Mouse (Mus musculus): ENCODE results near the gene Tspan18. TPM values are rescaled to one million over a fixed set of nuclear protein-coding genes. Genes with fewer than 3 reads are reported as not detected.

The Tspan18 gene
- polyA plus RNA-seq, 1 experiment = 158 TPM

DNA sequence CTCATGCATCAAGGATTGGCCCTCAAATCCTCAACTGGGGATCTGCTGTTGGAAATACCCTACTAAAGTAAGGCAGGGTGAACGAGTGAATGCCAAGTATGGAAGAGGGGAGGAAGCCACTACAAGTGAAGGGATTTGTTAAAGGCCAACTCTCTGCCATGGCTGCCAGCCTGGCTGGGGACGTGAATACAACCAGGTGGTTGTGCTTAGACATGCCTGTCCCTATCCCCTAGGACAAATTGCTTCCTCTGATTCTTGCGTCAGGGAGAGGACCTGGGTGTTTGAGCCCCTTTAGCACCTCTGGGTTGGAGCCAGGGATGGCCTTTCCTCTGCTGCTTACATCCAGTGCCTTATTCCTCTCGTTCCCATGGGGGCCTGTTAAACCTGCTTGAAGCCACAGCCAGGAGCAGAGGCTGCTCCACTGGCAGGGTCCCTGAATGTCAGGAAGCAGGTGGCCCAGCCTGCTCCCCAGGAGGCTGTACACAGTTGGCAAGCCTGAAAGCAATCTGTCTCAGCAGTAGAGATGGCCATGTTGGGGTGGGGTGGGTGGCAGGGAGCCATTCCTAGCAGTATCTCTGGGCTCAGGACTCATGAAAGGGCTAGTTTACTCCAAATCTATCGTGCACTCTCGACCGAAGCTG is 6.3 kb downstream of the Tspan18 start:
- H3K4me1 ChIP-seq (ENCODE audit: control insufficient read depth, insufficient read depth, low read length) = peaks cover 11% of the 10 kb centered on the region
- WGBS = 46% methylated on average over 7 of the region's 7 CpGs
- no peak overlapping the region for H3K4me3 ChIP-seq (replicated peaks; ENCODE audit: extremely low read depth, low read depth, low read length)
- no peak for DNase-seq
- TF ChIP-seq POLR2A (IDR thresholded peaks at IDR 0.05; ENCODE audit: borderline replicate concordance, extremely low read depth, low read depth, low read length) (no peak), CTCF (IDR thresholded peaks at IDR 0.05; ENCODE audit: insufficient read depth, low read length) (no peak)

- DNase-seq = no peak
- no peak overlapping the region for H3K4me3 ChIP-seq (replicated peaks; ENCODE audit: extremely low read depth, low read depth, low read length)
- no peak for TF ChIP-seq POLR2A (IDR thresholded peaks at IDR 0.05; ENCODE audit: borderline replicate concordance, extremely low read depth, low read depth, low read length)
- peaks cover 9% of the 10 kb centered on the region for H3K4me1 ChIP-seq (ENCODE audit: control insufficient read depth, insufficient read depth, low read length)
- WGBS = 56% methylated on average over 7 of the region's 7 CpGs
These were observed 9.6 kb downstream of the Tspan18 start for GRCm38 (mm10) chr2:93324681-93325080.

DNA sequence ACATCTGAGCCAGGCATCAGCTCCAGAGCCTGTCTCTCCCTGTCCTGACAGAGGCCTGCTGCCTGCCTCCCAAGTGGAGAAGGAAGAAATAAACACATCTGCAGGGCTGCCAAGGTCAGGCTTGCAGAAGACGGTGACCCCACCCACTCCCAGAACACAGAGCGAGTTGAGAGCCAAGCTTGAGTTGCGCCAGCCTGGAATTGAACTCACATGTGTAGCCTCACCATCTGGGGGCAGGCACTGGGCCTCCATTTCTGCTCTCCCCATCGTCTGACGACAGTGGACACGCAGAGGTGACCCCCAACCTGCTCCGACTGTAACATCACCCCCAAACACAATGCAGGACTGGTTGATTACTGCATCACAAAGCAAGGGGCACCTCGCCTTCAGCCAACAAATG is 12.4 kb downstream of the Tspan18 start:
- TF ChIP-seq CTCF (IDR thresholded peaks at IDR 0.05; ENCODE audit: insufficient read depth, low read length) = no peak
- TF ChIP-seq POLR2A (IDR thresholded peaks at IDR 0.05; ENCODE audit: borderline replicate concordance, extremely low read depth, low read depth, low read length) = no peak
- peaks cover 8% of the 10 kb centered on the region for H3K4me1 ChIP-seq (ENCODE audit: control insufficient read depth, insufficient read depth, low read length)
- H3K4me3 ChIP-seq (replicated peaks; ENCODE audit: extremely low read depth, low read depth, low read length) = no peak overlapping the region
- peak; percentile 28 for DNase-seq
- WGBS = 43% methylated on average over 8 of the region's 8 CpGs

GRCm38 (mm10) chr2:93320267-93320666 is 14.0 kb downstream of the Tspan18 start:
- DNase-seq = no peak
- WGBS = 69% methylated on average over 5 of the region's 5 CpGs
- Histone ChIP-seq H3K4me1 (ENCODE audit: control insufficient read depth, insufficient read depth, low read length) (peaks cover 5% of the 10 kb centered on the region), H3K4me3 (replicated peaks; ENCODE audit: extremely low read depth, low read depth, low read length) (no peak overlapping the region)
- TF ChIP-seq CTCF (IDR thresholded peaks at IDR 0.05; ENCODE audit: insufficient read depth, low read length) = no peak
- TF ChIP-seq POLR2A (IDR thresholded peaks at IDR 0.05; ENCODE audit: borderline replicate concordance, extremely low read depth, low read depth, low read length) = no peak

DNA sequence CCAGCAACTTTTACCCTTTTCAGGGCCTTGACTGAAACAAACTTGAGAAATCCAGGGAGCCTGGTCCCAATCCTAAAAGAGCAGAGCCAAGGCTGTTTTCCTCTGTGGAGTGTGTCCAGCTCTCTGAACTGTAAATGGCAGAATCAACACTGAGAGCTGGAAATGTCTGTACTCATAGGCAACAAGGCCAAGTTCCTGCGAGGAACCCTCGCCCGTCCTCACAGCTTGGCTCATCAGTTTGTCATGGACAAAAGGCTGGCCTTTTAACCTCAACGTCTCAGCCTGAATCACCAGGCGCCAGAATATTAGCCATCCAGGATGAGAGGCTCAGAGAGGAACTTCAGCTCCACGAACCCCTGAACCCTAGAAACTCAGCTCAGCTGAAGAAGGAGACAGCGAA is 14.7 kb downstream of the Tspan18 start:
- Histone ChIP-seq H3K4me3 (replicated peaks; ENCODE audit: extremely low read depth, low read depth, low read length) (no peak overlapping the region), H3K4me1 (ENCODE audit: control insufficient read depth, insufficient read depth, low read length) (peaks cover 4% of the 10 kb centered on the region)
- 41% methylated on average over 7 of the region's 7 CpGs for WGBS
- no peak for TF ChIP-seq CTCF (IDR thresholded peaks at IDR 0.05; ENCODE audit: insufficient read depth, low read length)
- TF ChIP-seq POLR2A (IDR thresholded peaks at IDR 0.05; ENCODE audit: borderline replicate concordance, extremely low read depth, low read depth, low read length) = no peak
- DNase-seq = no peak

DNA sequence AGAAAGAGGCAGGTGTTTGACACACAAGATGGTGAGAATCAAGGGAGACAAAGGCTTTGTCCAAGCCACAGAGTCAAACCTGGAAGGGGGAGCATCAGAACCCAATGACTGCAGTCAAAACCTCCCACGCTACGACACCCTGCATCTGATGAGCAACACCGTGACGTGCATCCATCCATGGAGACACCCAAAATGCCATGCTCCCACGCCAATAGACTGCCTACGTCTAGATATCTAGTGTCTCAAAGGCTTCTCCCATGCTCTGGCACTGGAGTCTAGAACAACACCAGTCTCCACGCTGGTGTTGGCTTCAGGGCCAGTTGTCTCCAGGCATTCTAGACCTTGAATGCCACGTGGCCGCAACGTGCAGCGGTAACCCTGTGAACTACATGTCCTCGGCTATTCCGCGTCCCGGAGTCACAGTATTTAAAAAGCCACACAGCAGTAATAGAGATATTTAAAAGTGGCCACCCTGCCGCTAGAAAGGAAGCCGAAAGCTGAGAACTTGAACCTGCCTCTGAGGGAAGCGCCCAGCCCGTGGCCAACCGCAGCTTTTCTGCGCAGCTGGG is 15.4 kb downstream of the Tspan18 start:
- 89% methylated on average over 21 of the region's 21 CpGs for WGBS
- no peak for DNase-seq
- H3K4me3 ChIP-seq (replicated peaks; ENCODE audit: extremely low read depth, low read depth, low read length) = no peak overlapping the region

DNA sequence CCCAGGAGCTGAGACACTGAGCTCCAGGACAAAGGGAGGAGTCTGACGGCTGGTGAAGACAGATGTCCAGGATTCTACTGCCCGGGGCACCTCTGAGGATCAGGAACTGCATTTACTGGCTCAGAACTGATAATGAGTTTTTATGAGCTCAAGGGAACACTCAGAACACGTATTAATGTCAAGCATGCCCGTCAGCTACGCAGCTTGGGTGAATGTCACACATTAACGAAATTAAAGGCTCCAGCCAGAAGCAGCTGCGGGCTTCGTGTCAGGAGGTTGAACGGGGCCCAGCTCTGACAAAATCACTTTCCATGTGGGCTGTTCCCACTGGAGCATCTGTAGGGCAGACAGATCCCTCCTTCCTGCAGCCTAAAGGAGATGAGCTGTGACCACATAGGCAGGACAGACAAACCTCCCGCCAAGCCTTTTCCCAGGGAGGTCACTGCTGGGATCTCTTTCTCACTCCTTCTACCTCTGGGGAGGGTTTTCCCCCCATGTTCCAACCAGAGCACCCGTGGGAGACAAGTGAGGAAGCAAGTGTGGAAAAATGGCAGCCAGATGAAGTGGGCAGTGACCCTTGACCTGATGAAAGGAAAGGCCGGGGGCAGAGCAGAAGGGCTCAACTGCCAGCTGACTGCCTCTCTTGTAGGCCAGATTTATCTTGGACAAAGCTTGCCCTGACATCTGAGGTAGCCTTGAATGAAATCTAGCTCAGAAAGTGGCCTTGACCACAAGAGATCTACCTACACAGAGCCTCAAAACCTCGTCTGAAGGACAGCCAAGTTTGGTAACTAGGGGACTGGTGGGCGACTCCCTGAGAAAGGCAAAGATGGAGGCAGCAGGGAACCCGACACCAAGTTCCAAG is 20.3 kb downstream of the Tspan18 start:
- no peak for DNase-seq
- no peak for TF ChIP-seq POLR2A (IDR thresholded peaks at IDR 0.05; ENCODE audit: borderline replicate concordance, extremely low read depth, low read depth, low read length)
- no peak for TF ChIP-seq CTCF (IDR thresholded peaks at IDR 0.05; ENCODE audit: insufficient read depth, low read length)
- H3K4me1 ChIP-seq (ENCODE audit: control insufficient read depth, insufficient read depth, low read length) = peaks cover 4% of the 10 kb centered on the region; the same call in 1 of the 2 replicates
- WGBS = 53% methylated on average over 15 of the region's 15 CpGs
- H3K4me3 ChIP-seq (replicated peaks; ENCODE audit: extremely low read depth, low read depth, low read length) = no peak overlapping the region

More for the DNA sequence above, 15.4 kb downstream of the Tspan18 start:
- TF ChIP-seq CTCF (IDR thresholded peaks at IDR 0.05; ENCODE audit: insufficient read depth, low read length) = no peak
- TF ChIP-seq POLR2A (IDR thresholded peaks at IDR 0.05; ENCODE audit: borderline replicate concordance, extremely low read depth, low read depth, low read length) = no peak
- peaks cover 4% of the 10 kb centered on the region for H3K4me1 ChIP-seq (ENCODE audit: control insufficient read depth, insufficient read depth, low read length)

GRCm38 (mm10) chr2:93312458-93312857 is 21.8 kb downstream of the Tspan18 start:
- H3K4me3 ChIP-seq (replicated peaks; ENCODE audit: extremely low read depth, low read depth, low read length) = no peak overlapping the region
- 41% methylated on average over 3 of the region's 3 CpGs for WGBS
- TF ChIP-seq POLR2A (IDR thresholded peaks at IDR 0.05; ENCODE audit: borderline replicate concordance, extremely low read depth, low read depth, low read length) (no peak), CTCF (IDR thresholded peaks at IDR 0.05; ENCODE audit: insufficient read depth, low read length) (no peak)
- no peaks in the 10 kb centered on the region for H3K4me1 ChIP-seq (ENCODE audit: control insufficient read depth, insufficient read depth, low read length)
- no peak for DNase-seq

DNA sequence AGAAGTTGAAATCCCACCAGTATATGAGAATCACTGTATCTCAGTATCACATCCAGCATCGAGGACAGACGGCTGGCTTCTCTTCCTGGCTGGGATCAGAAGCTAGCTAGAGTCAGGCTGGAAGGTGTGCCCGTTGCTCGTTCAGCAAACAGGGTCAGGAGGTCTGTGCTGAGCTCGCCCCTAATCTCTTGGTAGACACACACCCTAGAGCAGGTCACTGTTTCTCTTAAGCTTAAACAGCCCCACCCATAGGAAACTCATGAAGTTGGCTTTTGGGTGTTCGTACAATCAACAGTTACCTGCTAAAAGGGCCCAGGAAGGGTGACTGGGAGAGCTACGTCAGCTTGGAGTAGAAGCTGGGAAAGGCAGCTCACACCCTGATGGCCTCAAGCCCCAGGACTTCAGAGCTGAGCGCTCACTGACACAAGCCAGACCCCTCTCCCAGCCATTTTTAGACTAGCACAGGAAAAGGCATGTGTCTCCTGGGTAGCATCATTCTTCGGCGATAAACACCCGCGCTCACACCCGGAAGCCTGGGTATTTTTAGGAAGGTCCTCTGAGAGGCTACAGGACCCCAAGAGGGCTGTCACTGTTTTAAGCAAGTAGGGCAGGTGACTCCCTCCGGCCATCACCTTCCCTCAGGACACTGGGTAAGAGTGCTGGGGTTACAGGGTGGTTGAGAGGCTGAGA is 24.4 kb downstream of the Tspan18 start:
- 46% methylated on average over 14 of the region's 14 CpGs for WGBS
- TF ChIP-seq POLR2A (IDR thresholded peaks at IDR 0.05; ENCODE audit: borderline replicate concordance, extremely low read depth, low read depth, low read length) (no peak), CTCF (IDR thresholded peaks at IDR 0.05; ENCODE audit: insufficient read depth, low read length) (no peak)
- Histone ChIP-seq H3K4me3 (replicated peaks; ENCODE audit: extremely low read depth, low read depth, low read length) (no peak overlapping the region), H3K4me1 (ENCODE audit: control insufficient read depth, insufficient read depth, low read length) (no peaks in the 10 kb centered on the region; the same call in 1 of the 2 replicates)
- no peak for DNase-seq

Measured in lung, adult 2 months (tissue).